Mouse (Mus musculus) retina, postnatal 1 day (tissue): ENCODE data around the gene Dab2ip.
A peak's percentile ranks its signal among the peaks of the same experiment; 100 is the strongest.

Source experiments
- DNase-seq: peaks from one replicate; pipeline ENCODE4 v3.0.0-alpha.2; 2012

The Dab2ip gene

GRCm38 (mm10) chr2:35689881-35690280 lies 131.8 kb downstream of the Dab2ip start:
- no peak for DNase-seq

DNA sequence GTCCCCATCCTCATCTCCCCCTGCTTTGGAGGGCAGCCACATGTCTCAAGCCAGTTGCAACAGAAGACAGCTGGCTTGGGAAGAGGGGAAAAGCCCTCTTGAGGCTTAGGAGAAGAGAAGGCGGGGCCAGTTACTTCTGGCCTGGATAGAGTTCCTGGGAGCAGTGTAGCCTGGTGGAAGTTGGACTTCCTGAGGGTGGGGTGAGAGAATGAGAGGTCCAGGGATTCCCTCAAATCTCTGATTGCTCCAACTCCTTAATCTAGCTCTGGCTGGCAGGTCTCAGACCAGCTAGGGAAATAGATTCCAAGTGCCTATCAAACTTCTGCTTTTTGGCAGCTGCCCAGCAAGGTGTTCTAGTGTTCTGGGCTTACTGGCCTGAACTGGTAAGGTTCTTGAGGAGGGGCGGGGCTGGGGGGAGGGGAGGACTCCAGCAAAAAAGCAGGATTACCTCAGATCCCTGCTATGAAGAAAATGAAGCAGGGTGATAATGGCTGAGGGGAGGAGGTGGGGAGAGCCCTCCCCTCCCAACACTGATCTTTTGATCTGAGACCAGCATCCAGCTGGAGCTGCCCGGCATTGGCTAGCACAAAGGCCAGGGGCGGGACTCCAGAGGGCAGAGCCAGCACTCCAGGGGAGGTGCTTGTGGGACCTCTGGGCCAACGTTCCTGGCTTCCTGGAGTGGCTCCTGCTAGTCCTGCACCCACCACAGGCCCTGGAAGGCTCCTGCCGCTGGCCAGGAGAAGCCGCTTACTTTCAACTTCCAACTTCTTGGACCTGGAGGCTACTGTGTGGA lies 133.4 kb downstream of the Dab2ip start:
- peak; percentile 81 for DNase-seq

DNA sequence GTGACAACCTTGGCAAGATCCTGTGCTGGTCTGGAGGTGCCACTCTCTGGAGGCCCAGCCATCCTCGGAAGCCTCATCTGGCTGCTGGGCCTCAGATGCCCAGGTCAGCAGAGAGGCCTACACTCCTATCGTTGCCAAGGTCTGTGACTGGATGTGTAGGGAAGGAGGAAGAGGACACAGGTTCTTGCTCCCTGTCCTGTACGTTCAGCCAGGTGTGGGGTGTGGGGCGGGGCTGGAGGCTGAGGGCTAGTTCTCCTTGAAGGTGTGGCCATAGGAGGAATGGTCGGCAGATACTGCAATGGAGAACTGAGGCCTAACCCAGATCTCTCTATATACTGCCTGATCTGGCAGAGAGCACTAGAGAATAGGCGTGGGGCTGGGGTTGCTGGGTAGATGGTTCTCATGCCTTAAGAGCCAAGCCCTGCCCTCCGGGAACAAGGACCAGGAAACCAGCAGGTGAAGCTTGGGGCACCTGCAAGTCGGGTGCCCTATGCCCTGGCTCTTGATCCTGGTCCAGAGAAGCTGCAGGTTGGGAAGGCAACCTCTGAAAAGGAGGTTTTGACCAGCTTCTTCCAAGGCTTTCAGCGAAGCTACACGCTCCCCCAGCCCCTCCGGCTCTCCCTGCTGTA lies 134.3 kb downstream of the Dab2ip start:
- DNase-seq = no peak

DNA sequence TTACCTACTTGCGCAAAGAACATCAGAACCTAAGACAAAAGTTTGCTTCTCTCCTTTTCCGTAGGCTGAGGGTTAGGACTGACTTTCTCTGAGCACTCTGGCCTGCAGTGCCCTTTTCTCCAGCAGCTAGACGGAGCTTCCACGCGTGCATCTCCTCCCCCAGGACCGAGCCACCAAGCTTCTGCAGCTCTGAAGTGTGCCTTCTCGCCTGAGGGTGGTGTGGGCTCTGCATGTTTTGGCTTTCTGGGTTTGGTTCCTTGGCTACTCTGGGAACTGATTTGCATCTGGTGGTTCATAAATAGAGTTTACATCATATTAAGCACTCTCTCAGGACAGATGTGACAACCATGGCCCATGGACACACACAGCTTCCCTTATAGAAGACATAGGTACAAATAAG lies 135.0 kb downstream of the Dab2ip start:
- no peak for DNase-seq

- no peak for DNase-seq
These were observed 136.0 kb downstream of the Dab2ip start for GRCm38 (mm10) chr2:35694111-35694510.

- DNase-seq = no peak
These were observed 138.1 kb downstream of the Dab2ip start for GRCm38 (mm10) chr2:35696193-35696541.

GRCm38 (mm10) chr2:35696542-35697391 lies 138.7 kb downstream of the Dab2ip start:
- peak; percentile 47 for DNase-seq

DNA sequence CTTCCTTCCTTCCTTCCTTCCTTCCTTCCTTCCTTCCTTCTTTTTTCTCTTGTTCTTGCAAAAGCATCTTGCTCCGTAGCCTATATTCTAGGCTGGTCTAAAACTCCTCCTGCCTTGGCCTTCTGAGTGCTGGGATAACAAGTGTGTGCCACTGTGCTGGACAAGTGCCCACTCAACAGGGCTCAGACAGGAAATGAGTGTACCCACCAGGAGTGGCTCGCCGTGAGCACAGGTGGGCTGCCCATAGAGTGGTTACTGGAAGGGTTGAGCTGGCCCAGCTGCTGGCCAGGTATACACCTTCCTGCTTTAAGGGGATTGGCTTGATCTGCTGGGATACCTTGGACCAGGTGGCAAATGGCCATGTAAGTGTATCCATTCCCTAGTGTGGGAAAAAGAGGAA lies 139.7 kb downstream of the Dab2ip start:
- DNase-seq = no peak

DNA sequence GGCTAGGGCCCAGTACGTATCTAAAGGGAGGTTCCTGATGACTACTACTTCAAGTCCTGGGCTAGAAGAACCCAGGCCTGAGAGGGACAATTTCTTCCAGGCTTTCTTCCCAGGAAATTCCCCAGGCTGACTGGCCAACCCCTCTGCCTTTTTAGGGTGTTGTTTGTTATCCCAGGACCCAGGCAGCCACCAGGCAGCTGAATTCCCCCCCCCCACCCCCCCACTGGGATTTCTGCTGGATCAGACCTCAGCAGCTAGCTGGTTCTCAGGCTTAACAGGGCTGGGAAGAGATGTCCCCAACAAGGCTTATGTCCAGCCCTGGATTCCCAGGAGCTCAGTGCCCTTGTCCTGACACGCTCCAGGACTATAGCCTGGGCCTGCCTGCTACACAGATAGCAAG lies 142.9 kb downstream of the Dab2ip start:
- no peak for DNase-seq

DNA sequence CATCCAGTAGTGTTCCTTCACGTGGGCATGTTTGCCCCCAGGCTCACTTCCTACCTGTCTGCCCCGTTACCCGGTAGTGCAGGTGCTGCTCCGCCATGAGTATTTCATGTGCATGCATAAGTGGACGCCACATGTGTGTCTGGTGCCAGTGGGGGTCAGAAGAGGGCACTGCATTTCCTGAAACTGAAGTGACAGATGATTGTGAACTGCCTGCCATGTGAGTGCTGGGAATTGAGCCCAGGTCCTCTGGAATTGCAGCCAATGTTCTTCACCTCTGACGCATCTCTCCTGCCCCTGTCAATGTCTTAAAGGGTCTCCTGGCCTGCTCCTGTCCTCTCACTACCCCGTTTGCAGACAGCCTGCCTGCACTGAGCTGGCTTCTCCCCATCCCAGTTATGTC lies 143.9 kb downstream of the Dab2ip start:
- DNase-seq = no peak

- peak; percentile 84 for DNase-seq
These were observed 144.5 kb downstream of the Dab2ip start for GRCm38 (mm10) chr2:35702608-35703007.

DNA sequence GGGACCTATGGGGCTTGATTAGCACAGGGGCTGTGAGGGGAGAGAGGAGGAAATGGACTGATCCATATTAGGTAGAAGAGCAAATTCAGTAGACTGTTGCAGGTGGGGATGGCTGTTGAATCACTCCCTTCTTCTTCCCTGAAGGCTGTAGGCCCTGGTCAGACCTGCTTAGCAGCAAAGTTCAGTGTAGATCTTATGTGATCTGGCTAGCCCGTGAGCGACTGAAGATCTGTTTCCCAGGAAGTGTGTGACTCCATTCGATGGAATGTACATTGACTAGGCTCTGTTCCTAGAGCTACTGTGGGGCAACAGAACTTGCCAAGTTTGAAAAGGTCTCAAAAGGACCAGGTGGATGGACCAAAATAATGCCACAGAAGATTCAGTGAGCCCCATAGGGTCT lies 145.2 kb downstream of the Dab2ip start:
- no peak for DNase-seq

GRCm38 (mm10) chr2:35712611-35713010 lies 154.5 kb downstream of the Dab2ip start:
- DNase-seq = no peak

GRCm38 (mm10) chr2:35713460-35713859 lies 155.4 kb downstream of the Dab2ip start:
- no peak for DNase-seq

DNA sequence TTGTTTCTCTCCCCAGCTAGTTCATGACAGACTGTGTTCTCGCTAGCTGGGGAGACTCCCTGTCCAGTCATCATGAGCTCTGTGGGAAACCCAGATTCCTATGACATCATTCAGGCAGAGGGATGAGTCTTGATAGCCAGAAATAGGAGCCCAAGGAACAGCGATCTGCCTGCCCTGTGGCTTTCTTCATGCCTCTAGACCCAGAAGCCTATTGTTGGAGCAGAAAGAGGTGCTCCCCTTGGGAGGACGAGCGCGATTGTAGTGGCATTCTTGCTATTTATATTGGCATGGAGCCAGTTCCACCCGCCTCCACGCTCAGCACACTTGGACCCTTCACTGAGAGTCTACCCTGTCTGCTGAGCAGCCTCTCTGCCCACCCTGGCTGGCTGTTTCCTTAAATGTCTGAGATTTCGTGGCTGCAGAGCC lies 156.7 kb downstream of the Dab2ip start:
- no peak for DNase-seq

GRCm38 (mm10) chr2:35715485-35715884 lies 157.4 kb downstream of the Dab2ip start:
- no peak for DNase-seq

DNA sequence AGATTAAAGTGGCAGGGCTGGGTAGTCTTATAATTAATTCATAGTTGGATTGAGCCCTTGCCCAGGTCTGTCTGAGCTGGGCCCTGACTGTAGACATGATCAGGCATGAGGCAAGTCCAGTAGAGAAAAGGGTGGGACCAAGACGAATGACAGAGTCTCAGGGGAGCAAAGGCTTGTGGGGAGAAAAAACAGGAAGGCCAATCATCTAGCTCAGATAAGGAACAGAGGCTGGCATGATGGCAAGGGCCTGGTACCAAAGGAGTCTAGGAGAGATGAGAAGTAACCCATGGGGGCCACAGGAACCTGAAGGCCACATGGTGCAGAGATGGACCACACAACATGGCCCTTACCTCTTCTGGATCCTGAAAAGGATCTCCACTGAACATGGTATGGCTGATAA lies 158.1 kb downstream of the Dab2ip start:
- DNase-seq = no peak

- no peak for DNase-seq
These were observed 160.0 kb downstream of the Dab2ip start for GRCm38 (mm10) chr2:35718003-35718500.

DNA sequence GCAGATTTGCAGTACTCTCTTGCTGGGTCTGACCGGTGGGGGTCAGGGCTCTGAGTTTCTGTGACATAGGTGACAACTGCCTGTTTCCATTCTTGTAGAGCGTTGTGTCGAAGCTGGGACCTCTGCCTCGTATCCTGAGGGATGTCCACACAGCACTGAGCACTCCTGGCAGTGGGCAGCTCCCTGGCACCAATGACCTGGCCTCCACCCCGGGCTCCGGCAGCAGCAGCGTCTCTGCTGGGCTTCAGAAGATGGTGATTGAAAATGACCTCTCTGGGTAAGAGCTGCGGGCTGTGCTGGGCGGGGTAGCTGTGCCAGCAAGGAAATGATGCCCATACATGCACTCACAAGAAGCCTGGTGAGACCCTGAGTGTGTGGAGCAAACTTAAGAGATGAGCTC lies 160.6 kb downstream of the Dab2ip start:
- no peak for DNase-seq

- DNase-seq = no peak
These were observed 161.4 kb downstream of the Dab2ip start for GRCm38 (mm10) chr2:35719230-35720005.

- no peak for DNase-seq
These were observed 162.0 kb downstream of the Dab2ip start for GRCm38 (mm10) chr2:35720104-35720503.

DNA sequence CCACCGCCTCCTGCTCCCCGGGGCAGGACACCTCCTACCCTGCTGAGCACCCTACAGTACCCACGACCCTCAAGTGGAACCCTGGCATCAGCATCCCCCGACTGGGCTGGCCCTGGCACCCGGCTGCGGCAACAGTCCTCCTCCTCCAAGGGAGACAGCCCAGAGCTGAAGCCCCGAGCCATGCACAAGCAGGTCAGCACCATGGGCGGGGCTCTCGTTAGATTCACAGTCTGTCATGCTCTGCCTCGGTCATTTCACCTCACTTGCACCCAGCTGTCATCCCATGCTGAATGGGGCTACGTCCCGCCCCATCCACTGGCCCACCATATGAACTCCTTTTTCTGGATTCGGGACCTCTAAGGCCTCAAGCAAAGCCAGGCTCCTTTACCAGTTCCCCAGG lies 162.5 kb downstream of the Dab2ip start:
- DNase-seq = no peak

DNA sequence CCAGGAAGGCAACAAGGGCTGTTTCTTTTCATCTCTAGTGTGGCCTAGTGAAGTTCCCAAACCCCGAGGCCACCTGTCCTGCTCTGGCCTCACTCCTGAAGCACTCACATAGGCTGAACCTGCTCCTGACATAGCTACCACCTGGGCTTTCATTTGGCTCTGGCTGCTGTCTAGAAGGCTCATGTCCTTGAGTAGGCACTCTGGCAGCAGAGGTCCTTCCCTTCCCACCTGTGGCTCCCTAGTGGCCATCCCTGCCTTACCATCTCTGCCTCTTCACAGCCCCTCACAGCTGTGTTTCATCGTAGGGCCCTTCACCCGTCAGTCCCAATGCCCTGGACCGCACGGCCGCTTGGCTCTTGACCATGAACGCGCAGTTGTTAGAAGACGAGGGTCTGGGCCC lies 162.9 kb downstream of the Dab2ip start:
- no peak for DNase-seq
